Mouse (Mus musculus) naive thymus-derived CD4-positive, alpha-beta T cell, adult 2 months (primary cell): ENCODE results near the gene Dars.

Experiments
- DNase-seq: peaks from one replicate; pipeline ENCODE4 v3.0.0-alpha.2; 2011; ENCODE audit warnings: low read depth

The Dars gene

DNA sequence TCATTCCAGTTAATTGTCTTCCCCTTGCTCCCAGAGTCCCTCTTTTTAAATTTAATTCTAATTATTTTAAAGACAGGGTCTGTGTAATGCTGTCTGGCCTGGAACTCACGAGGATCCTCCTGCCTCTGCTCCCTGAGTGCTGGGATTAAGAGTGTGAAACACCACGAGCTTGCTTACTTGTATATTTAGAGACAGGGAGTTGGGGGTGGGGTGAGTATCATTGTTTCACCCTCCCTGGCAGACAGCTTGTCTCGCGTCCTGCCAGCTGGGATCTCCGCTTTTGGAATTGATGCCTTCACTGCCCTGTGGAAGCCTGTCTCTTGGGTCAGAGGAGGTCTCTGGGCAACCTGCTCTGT is 343 bp upstream of the Dars start:
- DNase-seq: no peak

DNA sequence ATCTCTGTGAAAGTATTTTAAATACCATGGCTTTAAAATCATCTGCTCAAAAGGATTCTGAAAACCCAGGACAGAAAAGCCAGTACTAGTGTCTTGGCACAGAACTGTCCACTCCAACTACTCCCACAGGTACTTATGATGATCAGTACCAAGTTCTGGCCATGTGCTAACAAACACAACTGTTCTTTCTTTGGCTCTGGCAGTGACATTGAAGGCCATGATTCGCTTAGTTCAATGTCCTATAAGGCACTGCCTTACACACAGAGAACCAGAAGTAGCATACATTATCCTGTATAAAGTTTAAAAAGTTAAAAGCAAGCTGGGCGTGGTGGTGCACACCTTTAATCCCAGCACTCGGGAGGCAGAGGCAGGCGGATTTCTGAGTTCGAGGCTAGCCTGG is 6.0 kb downstream of the Dars start:
- no peak for DNase-seq

DNA sequence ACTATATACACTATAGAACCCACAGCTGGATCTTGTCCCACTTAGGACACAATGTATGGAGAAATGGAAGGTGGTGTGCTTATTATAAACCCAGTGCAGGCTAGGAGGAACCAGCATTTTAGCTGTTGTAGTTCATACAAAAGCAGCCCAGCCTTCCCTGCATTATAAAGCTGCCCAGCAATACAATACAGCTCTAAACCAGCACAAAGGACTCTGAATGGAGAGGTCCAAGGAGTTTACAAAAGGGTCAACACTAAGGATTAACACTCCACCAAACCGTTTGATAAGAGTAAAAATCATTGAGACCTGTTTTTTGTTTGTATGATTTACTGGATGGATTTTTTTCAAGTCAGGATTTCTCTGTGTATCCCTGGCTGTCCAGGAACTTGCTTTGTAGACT is 10.3 kb downstream of the Dars start:
- DNase-seq: no peak

DNA sequence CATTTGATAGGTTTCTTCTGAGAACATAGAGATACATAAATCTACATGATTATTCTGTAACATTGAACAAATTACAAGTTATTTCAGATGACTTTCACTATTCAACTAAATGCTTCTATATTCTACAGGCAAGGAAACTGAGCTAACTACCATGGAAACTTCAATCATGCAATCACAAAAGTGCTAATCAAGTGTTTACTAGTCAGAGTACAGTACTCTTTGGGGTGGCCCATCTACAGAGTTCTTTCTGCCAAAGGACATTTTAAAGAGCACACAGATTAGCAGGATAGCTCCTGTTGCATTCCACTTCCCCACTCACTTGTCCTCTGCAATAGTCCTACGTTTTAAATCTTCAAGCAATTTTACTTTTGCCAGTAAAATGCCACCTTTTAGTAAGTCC is 11.5 kb downstream of the Dars start:
- no peak for DNase-seq

DNA sequence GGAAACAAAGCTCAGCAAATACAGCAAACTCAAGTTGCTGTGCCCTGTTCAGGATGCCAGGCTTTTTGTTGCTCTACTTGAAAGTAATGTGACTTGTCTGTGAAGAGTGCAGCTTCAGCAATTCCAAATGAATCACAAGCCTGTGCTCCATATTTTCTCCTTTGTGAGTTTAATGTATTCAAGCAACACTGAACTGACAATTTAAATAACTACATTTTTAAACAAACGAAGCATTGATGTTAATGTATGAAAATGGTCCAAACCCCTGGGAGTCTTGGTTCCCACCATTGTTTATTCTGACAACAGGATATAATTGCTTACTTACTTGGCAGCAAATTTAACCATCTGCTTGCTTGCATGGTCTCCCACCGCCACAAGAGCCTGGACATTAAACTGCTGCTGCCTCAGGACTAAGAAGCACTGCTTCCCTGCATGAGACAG is 12.1 kb downstream of the Dars start:
- no peak for DNase-seq

DNA sequence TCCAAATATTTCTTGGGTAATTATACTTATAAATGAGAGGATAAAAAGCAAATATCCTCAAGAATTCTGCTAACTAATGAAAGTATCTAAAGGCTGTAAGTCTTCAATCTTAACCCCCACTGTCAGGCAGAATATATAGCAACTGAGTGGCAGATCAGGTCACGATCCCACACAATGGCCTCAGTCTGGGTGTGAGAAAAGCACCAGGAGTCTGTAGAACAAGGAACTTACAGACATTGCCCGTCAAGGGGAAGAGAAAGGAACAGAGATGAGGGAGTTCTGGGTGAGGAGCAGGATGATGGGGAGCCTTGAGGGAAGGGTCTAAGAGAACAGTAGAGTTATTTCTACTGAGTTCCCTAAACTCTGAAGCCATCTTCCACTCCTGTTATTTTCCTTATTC is 16.2 kb downstream of the Dars start:
- DNase-seq: no peak

DNA sequence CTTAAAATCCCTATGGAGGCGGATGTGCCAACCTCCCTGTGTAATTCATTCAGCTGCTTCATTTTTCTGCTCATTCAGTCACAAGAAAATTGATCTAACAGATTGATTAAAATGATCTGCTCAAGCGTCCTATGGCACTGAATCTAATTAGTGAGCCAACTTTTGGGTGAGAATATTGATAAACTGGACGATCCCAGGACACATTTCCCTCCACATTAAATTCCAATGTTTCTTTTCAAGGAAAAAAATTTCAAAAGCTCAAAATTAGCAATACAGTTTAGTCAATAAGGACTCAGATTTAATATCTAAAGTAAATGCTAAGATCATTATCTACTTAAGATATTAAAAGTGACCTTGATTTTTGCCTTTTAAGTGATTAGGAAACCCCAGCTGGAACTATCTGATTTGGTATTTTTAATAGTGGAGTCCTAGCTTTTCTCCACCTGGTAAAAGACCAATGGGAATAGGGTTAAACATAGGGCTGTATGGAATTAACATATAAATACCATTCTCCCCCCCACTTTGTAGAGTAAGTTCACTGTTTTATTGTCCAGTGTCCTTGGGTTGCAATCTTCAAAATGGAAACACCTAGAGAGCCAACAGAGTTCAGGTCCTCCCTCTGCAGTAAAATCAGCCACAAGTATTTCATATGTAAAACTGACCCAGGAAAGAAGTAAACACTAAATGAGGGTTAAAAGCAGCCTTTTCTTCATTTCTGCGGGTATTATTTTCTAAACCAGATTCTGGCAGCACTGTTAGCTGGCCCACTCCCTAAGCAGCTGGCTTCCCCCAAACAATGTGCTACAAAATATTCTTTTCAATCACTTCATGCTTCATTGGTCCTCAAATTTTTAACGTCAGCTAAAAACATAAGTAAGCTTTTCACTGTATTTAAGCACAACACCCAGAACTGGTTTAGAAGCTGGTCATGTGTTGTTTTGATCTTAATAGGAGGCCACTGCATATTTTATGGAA is 16.9 kb downstream of the Dars start:
- DNase-seq: no peak

DNA sequence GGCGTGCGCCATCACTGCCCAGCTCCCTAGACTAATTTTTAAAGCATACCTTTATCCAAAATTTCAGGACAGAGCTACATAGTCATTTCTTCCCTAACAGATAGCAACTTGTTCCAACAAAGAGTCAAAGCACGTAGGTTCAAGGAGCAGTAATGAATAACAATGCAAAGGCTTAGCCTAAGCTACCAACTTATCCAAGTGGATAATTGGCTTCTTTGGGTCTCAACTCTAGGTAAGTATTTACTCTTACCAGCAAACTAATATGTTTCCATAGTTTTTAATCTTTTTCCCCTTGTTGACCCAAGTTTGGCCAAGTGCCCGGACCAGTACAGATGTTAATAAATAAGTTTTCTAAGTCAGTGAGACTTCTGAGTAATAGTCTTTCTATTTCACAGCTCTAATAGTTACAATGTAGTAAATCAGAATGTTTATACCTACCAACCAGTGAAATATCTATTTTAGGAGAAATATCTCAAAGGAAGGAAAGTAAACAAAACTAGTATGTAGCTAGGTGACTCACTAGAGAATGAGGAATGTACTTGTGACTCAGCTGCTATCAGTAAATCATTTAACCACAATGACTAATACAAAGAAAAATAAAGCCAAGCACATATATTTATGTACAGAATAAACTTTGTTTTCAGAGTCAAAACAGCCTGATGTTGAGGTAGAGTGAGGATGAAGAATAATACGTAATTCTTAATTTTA is 18.3 kb downstream of the Dars start:
- no peak for DNase-seq

DNA sequence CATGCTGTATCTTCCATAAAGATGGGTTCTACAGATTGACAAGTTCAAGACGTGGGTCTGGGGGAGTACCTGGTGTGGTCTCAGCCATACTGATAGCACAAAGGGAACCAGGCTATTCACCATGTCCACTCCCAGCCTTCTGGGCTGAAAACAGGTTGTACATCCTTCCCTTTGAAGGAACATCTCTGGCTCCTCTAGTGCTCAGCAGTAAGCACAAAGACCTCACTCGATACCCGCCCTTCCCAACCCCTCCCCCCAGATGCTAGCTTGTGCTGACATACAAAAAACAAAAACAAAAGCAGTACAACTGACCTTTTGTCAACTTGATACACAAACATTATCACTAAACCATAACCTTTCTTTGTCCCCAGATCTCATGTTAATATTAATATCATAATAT is 22.5 kb downstream of the Dars start:
- no peak for DNase-seq

DNA sequence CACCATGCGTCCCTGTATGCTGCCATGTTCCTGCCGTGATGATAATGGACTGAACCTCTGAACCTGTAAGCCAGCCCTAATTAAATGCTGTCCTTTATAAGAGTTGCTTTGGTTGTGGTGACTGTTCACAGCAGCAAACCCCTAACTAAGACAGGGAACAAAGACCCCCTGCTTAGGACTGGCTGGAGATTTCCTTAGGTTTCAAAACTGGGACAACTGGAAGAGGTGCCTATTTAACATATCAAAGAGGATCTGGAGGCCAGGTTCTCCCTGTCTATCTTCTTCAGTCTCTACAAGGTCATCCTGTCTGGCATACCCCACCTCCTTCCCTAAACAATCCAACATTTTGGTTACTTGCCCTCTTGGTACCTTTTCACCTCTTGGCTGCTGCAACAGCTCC is 24.8 kb downstream of the Dars start:
- no peak for DNase-seq

DNA sequence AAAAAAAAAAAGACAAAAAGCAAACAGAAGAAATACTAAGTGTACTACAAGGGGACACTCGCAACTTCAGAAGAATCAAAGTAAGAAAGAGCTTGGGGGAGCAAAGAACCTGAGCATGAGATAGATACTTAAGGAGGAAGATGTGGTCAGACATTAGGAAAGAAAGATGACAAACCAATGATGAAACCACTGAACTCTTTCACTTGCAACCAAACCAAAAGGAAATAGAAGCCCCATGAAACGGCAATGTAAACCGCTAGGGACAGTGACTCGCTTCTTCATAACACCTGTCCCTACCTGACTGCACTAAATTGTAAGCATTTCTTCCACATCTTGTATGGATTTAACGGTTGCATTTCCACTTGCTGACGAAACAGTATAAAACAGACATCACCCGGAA is 30.7 kb downstream of the Dars start:
- DNase-seq: peak; percentile 21

DNA sequence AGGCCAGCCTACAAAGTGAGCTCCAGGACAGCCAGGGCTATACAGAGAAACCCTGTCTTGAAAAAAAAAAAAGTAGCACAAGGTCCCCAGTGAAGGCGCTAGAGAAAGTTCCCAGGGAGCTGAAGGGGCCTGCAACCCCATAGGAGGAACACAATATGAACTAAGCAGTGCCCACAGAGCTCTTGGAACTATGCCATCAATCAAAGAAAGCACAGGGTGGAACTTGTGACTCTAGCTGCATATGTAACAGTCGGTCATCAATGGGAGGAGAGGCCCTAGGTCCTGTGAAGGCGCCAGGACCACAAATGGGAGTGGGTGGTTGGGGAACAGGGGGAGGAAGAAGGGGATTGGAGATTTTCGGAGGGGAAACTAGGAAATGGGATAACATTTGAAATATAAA is 40.3 kb downstream of the Dars start:
- no peak for DNase-seq

DNA sequence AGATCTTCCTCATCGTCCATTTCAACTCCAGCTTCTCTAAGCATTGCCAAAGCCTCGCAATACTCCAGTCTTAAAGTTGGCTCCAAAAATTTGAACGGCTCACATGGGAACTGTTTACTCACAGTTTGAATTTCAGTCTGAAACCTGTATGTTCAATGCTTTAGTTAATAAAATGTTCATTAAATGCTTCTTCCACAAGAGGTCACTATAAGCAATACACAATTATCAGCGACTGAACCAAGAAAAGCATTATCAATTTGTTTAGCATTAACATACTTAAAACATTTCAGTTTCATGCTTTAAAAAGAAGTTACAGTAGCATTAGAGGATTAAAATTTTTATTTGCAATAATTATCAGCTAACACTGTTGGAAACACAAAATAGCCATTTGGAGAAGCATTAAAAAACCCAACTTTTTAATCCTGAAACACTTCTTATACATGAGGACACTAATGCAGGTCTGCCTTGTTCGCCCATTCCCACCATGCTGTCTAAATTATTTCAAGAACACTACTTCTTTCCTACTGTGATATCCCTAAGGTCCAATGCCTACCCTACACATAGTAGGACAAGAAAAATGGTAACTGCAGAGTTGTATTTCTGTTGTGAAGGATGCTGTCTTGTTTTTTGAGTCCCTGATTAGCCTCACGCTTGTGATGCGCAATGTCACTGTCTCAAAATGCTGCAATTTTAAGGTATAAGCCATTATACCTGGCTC is 44.9 kb downstream of the Dars start:
- DNase-seq: peak; percentile 57

DNA sequence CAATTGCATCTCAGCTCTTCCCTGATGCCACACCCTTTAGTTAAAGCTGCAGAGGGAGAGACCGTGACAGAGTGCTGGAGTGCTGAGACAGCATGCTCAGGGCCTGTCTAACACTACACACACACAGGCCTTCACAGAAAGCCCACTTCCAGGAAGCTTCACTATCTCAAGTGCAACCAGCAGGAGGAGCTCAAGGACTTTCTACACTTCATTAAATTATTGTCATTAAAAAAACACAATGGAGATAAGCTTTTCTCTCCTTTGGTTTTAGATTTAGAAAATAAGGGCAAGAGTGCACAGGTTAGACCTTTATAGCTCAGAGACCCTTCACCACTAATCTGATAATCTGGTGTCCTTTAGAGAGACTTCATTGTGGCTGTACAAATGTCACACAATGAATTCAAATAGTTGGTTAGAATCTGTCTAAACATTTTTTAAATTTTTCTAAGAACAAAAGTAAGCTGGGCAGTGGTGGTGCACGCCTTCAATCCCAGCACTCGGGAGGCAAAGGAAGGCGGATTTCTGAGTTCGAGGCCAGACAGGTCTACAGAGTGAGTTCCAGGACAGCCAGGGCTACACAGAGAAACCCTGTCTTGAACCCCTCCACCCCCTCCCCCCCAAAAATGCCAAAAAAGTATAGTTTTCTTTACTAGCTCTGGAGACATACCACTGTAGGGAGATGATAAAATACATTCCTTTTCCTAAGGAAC is 48.3 kb downstream of the Dars start:
- peak; percentile 83 for DNase-seq

DNA sequence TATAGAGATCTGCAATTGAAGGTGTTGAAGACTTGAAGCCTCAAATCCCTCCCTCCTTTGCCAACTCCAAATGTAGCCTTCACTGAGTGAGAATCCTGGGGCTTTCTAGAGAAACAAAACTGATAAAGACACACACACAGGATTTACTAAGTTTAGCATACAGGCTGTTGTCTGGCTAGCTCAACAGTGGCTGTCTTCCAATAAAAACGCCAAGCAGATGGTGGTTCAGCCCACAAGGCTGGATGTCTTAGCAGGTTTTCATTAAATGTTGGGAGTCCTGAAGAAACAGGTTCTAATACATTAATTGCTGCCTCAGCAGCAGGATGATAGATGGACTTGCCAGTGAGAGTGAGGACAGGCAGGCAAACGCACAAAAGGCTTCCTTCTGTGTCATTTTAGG is 56.6 kb downstream of the Dars start:
- no peak for DNase-seq

DNA sequence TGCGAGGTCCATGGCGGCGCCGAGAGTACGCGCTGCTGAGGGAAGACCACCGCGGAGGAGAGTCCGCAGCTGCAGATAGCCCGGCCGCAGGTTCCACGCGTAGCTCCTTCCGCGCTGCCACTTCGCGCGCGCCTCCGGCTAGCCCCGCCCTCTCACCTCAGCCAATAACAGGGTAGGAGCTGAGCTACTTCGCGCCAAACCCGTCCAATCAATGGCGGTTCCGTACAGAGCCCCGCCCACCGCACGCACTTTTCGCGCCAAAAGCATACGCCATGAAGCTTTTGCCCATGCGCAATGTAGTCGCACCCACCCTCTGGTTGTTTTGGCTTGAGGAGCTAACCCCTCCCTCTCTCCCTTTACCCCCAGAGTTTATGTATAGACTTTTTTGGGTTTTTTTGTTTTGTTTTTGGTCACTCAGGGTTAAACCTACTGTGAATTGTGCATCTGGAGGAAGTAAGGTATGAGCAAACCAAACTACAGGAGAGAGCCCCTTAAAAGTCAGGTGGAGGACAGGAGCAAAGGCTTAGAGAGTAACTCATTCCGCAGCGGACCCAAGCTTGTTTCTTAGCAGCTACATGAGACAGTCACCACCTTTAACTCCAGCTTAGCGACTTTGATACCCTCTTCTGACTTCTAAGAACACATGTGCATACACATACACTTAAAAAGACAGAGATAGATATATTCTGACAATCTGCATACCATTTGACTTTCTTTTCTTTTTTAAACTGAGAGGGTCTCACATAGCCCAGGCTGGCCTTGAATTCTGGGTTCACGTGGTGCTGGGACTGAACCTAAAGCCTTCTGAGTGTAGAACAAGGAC is 57.4 kb downstream of the Dars start, which contains the start of gene Mcm6:
Gene Mcm6, minus strand, starts transcription at position 111 of the 823 bp plus-strand sequence.
- DNase-seq: peak; percentile 96

DNA sequence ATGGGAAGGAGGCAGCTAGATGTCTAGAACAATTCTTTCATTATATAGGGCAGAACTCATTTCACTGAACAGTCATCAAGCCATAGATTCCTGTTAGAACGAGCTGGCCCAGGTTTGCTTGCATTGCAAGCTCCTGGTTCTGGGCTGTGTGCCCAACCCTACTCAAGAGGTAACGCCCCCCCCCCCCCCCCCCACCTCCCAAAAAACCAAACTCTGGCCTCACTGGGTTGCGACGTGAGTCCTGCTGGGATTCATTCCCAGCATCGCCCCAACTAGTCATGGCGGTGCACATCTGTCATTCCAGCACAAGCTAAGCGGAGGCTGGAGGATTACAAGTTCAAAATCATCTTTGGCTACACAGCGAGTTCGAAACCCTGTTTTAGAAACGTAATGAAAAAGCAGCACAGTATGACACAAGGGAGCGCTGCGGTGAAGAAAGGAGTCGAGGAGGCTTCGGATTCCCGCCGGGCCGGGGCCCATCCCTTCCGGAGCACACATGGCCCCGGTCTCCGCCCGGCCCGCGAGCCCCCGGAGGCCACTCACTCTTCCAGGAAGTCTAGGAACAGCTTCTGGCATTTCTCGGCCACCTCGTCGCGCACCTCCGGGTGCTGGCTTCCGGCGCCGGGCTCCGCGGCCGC is 58.1 kb downstream of the Dars start:
- no peak for DNase-seq

DNA sequence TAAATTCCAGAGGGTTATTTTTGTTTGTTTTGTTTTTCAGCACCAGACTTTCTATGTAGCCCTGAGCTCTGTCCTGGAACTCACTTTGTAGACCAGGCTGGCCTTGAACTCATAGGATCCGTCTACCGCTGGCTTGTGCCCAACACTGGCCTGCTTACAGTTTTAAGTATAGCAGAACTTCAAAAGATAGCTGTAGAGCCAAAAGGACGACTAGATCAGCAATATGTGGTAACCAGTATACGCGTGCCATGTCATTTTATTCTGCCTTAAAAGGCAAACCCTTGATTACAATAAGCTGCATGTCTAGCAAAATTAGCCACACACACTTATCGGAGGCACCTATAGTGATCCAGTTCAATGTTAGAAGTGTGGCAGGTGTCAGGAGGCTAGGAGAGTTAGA is 58.9 kb downstream of the Dars start:
- peak; percentile 30 for DNase-seq

DNA sequence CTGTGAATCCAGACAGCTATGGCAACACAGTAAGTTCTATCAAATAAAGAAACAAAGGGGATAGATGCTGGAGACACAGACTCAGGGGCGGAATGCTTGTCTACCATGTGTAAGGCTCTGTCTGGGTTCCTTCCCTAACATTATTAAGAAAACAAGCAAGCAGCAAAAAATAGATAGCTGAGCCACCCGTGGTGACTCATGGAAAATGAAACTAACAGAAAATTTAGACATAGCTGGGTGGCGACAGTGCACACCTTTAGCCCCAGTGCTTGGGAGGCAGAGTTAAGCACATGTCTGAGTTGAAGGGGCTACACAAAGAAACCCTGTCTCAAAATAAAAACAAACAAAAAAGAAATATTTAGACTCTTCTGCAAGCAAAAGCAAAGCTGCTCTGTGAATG is 59.7 kb downstream of the Dars start:
- DNase-seq: peak; percentile 53

DNA sequence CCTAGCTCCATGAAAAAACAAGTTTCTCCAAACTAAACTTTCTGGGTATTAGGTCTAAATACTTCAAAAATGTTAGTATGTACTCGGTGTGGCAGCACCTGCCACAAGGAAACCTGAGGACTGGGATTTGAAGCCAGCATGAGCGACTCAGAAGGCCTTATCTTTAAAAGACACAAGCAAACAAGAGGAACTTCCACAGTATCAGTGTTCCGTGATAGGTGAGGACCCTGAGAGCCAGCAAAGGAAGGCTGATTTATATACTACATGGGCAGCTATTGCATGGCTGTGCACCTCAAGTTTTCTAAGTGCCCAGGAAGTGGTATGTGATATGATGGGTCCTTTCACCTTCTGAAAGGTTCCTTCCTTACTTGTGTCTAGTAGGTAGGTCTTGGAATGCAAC is 64.1 kb downstream of the Dars start:
- no peak for DNase-seq

DNA sequence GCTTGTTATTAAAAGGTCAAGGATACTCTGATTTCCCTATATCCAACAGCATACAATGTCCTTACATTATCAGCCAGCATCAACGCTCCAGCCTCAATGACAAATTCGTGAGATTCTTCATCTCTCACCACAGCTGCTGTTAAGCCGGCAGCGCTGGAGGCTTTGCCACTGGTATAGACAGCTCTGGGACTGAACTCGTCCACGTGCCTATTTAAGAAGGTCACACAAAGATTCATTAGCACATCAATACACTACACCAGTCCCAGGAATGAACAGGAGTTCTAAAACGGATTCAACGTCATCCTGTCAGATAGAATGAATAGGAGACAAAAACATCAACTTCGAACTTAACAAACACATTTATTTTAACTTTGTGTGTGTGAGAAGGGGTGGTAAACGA is 72.9 kb downstream of the Dars start:
- no peak for DNase-seq
